ENCODE assay signal across 8 mouse cellular contexts in genomic region chr17:31377961-31378360, GRCm38 (mm10). TPM values are rescaled to one million over a fixed set of nuclear protein-coding genes. Genes with fewer than 3 reads are reported as not detected.
A peak's percentile ranks its signal among the peaks of the same experiment; 100 is the strongest.
DNase-seq lines count a peak whose midpoint lies in the region; ATAC-seq lines count a peak whose summit lies in the region.

No protein-coding gene starts in this region.

- no peak overlapping the region for H3K4me3 ChIP-seq in forebrain, embryonic 15.5 days

- H3K27ac ChIP-seq in forebrain, embryonic 15.5 days (replicated peaks), result 0 out of 2 replicates have a peak overlapping the region, but pooled peaks have one; percentile 3

- no peaks in the 10 kb centered on the region for H3K9me3 ChIP-seq in forebrain, embryonic 15.5 days

- H3K4me2 ChIP-seq in forebrain, embryonic 15.5 days (replicated peaks), result 0 out of 2 replicates have a peak overlapping the region, but pooled peaks have one; percentile 17

- ATAC-seq in forebrain, embryonic 15.5 days (replicated peaks), result peak; percentile 73
- ATAC-seq in hematopoietic stem cell, adult 5-6 weeks (replicated peaks in 1 of 2; ENCODE audit: insufficient read depth in 1 of 2, low FRiP score in 2 of 2, low TSS enrichment in 1 of 2, low read depth in 1 of 2, poor library complexity in 2 of 2, severe bottlenecking in 2 of 2), result peak; percentile 60 to 73; a peak in 3 of 4 replicates
- no peak for ATAC-seq in erythroblast, adult 5-6 weeks (replicated peaks; ENCODE audit: low FRiP score, poor library complexity, severe bottlenecking)

- peaks cover 6% of the 10 kb centered on the region for H3K4me1 ChIP-seq in forebrain, embryonic 15.5 days

- no peak overlapping the region for H3K9ac ChIP-seq in forebrain, embryonic 15.5 days (replicated peaks)

- no peaks in the 10 kb centered on the region for H3K36me3 ChIP-seq in forebrain, embryonic 15.5 days

- peak; percentile 55 for DNase-seq in NIH3T3 (ENCODE audit: low read depth)
- DNase-seq in cerebellum, adult 11 months, result peak; percentile 76
- peak; percentile 63 for DNase-seq in layer of hippocampus, adult 9-10 months (ENCODE audit: low spot score)
- DNase-seq in lung, postnatal 36 days, result peak; percentile 85
- DNase-seq in right cerebral cortex, adult 2 months (ENCODE audit: low spot score in 2 of 2), result peak; percentile 77 to 82

- 3% methylated on average over 7 of the region's 7 CpGs for WGBS in forebrain, embryonic 15.5 days

- H3K27me3 ChIP-seq in forebrain, embryonic 15.5 days, result no peaks in the 10 kb centered on the region

RNA-seq across cellular contexts. Expression of gene Pde9a, which starts 8.0 kb away (rescaled TPM):
- polyA plus RNA-seq in forebrain, embryonic 15.5 days (2015; fragmentation: Nextera tagmentation; extraction: Ambion mirVana), result 58.4 and 59.6 TPM in 2 replicates
- total RNA-seq in hematopoietic stem cell, adult 5-6 weeks (2017), result 0.38 and 2.6 TPM in 2 replicates
- total RNA-seq in erythroblast, adult 5-6 weeks (2015; ENCODE audit: low replicate concordance), result not detected in 2 replicates
- not detected in 2 replicates for total RNA-seq in erythroblast, adult 5-6 weeks (2017; ENCODE audit: low replicate concordance)
